Mouse (Mus musculus) C2C12 (cell line): Measurements from ENCODE around the gene Abr. TPM values are rescaled to one million over a fixed set of nuclear protein-coding genes. Genes with fewer than 3 reads are reported as not detected.

Experiments
- H3K27me3 ChIP-seq: one replicate; pipeline ENCODE4 v1.6.1; 2011; ENCODE audit not compliant: control insufficient read depth, insufficient read depth, insufficient read length
- H3K36me3 ChIP-seq: one replicate; pipeline ENCODE4 v1.6.1; 2011; ENCODE audit not compliant: control insufficient read depth, insufficient read depth
- H3K4me3 ChIP-seq: one replicate; pipeline ENCODE4 v1.5.1; 2011; ENCODE audit warnings: mild to moderate bottlenecking, control low read depth; ENCODE audit not compliant: poor library complexity, insufficient read depth, severe bottlenecking
- H3K79me2 ChIP-seq: one replicate; pipeline ENCODE4 v1.6.1; 2011; ENCODE audit not compliant: control insufficient read depth, insufficient read depth
- H3K79me3 ChIP-seq: one replicate; pipeline ENCODE4 v1.6.1; 2011; ENCODE audit warnings: low read depth, control low read depth
- H3ac ChIP-seq: one replicate; pipeline ENCODE3; 2011; ENCODE audit warnings: low read depth; ENCODE audit not compliant: control insufficient read depth, insufficient read length
- CEBPB ChIP-seq: IDR thresholded peaks from one replicate; pipeline ENCODE4 v1.6.1; 2011; ENCODE audit warnings: low read depth, mild to moderate bottlenecking, control low read depth, moderate library complexity
- CTCF ChIP-seq: IDR thresholded peaks from one replicate; pipeline ENCODE4 v1.5.1; 2011; ENCODE audit not compliant: control insufficient read depth, insufficient read depth, insufficient read length
- FOSL1 ChIP-seq: IDR thresholded peaks from one replicate; pipeline ENCODE4 v1.8.0; 2011; ENCODE audit warnings: mild to moderate bottlenecking, low read length; ENCODE audit not compliant: poor library complexity, insufficient read depth, severe bottlenecking
- MAX ChIP-seq: IDR thresholded peaks from one replicate; pipeline ENCODE4 v1.6.1; 2011; ENCODE audit warnings: mild to moderate bottlenecking, control low read depth
- MYOD1 ChIP-seq: IDR thresholded peaks from one replicate; pipeline ENCODE4 v1.6.1; 2011; ENCODE audit warnings: low read depth; ENCODE audit not compliant: control insufficient read depth, insufficient read length
- MYOG ChIP-seq: IDR thresholded peaks from one replicate; pipeline ENCODE4 v1.6.1; 2011; ENCODE audit not compliant: control insufficient read depth, insufficient read length; ENCODE audit errors: extremely low read depth
- USF1 ChIP-seq: IDR thresholded peaks from one replicate; pipeline ENCODE4 v1.6.1; 2011; ENCODE audit warnings: low read depth, mild to moderate bottlenecking, control low read depth, moderate library complexity
- polyA plus RNA-seq: library from polyadenylated mRNA; unstranded; fragments of >200 nt; fragmentation: generic; extraction: Trizol; gene quantifications from one replicate; pipeline ENCODE4 v1.2.1, GENCODE M21; 2012; ENCODE audit warnings: missing spikeins

Abr gene
- polyA plus RNA-seq, 1 experiment = 72.8 TPM

- Histone ChIP-seq H3K4me3 (no peak overlapping the region), H3ac (no peak overlapping the region), H3K36me3 (peaks cover 56% of the 10 kb centered on the region), H3K79me3 (peaks cover 75% of the 10 kb centered on the region), H3K27me3 (no peaks in the 10 kb centered on the region), H3K79me2 (peaks cover 100% of the 10 kb centered on the region)
- no peak for TF ChIP-seq FOSL1
- no peak for TF ChIP-seq CEBPB
- no peak for TF ChIP-seq MAX
- no peak for TF ChIP-seq CTCF
- no peak for TF ChIP-seq MYOD1
- no peak for TF ChIP-seq MYOG
- TF ChIP-seq USF1 = no peak
Observed at GRCm38 (mm10) chr11:76489407-76489806, 132.7 kb downstream of the Abr start.

GRCm38 (mm10) chr11:76487024-76487423 is 135.1 kb downstream of the Abr start:
- H3ac ChIP-seq = no peak overlapping the region
- no peak for TF ChIP-seq MYOD1
- TF ChIP-seq MYOG = no peak
- TF ChIP-seq FOSL1 = no peak
- TF ChIP-seq CEBPB = no peak
- no peak for TF ChIP-seq USF1
- no peak for TF ChIP-seq MAX
- no peak for TF ChIP-seq CTCF
- H3K79me3 ChIP-seq = peaks cover 61% of the 10 kb centered on the region
- H3K36me3 ChIP-seq = peaks cover 77% of the 10 kb centered on the region
- no peak overlapping the region for H3K4me3 ChIP-seq
- H3K27me3 ChIP-seq = no peaks in the 10 kb centered on the region
- H3K79me2 ChIP-seq = peaks cover 100% of the 10 kb centered on the region

DNA sequence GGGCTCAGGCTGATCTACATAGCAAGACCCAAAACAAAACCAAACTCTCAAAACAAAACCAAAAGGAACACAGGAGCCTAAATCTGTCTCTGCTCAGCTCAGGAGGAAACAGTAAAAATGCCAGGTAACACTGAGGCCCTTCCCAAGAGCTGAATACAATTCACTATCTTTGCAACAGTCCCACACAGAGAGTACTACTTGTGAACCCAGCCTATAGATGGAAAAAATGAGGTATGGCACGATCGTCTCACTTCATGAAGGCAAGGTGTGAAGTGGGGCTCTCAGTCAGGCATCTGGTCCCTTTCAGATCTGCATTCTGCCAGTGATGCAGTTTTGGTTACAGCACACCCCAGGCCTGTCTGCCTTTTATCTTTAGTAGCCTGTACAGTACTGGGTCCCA is 138.1 kb downstream of the Abr start:
- Histone ChIP-seq H3K79me2 (peaks cover 84% of the 10 kb centered on the region), H3K36me3 (peaks cover 82% of the 10 kb centered on the region), H3K79me3 (peaks cover 43% of the 10 kb centered on the region), H3K4me3 (no peak overlapping the region), H3ac (no peak overlapping the region), H3K27me3 (no peaks in the 10 kb centered on the region)
- TF ChIP-seq FOSL1 (no peak), CTCF (no peak), USF1 (no peak), MAX (no peak), MYOD1 (no peak), MYOG (no peak)

DNA sequence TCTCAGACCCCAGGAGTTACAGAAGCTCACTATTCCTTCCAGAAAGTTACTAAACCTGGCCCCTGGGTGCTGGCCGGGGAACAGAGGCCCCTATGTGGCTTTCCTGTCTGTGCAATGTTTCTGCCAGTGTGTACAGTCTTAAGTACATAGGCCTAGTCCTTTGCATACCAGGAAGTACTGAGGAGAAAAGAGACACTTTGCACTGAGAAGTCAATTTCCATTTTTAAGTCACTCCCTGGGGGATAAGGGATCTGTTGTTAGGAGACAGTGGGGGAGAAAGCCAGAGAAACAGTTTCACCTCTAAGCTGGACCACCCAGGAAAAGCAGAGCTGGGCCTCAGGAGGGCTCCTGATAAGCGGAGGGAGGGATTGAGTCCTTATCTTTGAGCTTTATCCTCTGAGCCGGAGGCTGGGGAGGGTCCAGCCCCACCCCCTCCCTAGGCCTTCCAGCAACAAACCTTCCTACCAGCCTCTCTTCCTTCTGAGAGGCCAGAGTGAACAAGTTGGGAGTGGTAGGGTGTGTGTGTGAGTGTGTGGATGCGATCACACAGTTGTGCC is 138.9 kb downstream of the Abr start:
- H3ac ChIP-seq = no peak overlapping the region
- H3K4me3 ChIP-seq = no peak overlapping the region
- TF ChIP-seq FOSL1 (no peak), USF1 (no peak), CEBPB (no peak), MAX (no peak), MYOG (no peak), MYOD1 (no peak), CTCF (no peak)
- peaks cover 84% of the 10 kb centered on the region for H3K79me2 ChIP-seq
- H3K27me3 ChIP-seq = no peaks in the 10 kb centered on the region
- peaks cover 45% of the 10 kb centered on the region for H3K79me3 ChIP-seq
- peaks cover 90% of the 10 kb centered on the region for H3K36me3 ChIP-seq

- peaks cover 91% of the 10 kb centered on the region for H3K36me3 ChIP-seq
- no peak overlapping the region for H3ac ChIP-seq
- peaks cover 84% of the 10 kb centered on the region for H3K79me2 ChIP-seq
- no peaks in the 10 kb centered on the region for H3K27me3 ChIP-seq
- TF ChIP-seq MAX (no peak), CTCF (no peak), MYOG (no peak), USF1 (no peak), FOSL1 (no peak), CEBPB (no peak), MYOD1 (no peak)
- no peak overlapping the region for H3K4me3 ChIP-seq
- peaks cover 41% of the 10 kb centered on the region for H3K79me3 ChIP-seq
Observed at GRCm38 (mm10) chr11:76482697-76483096, 139.4 kb downstream of the Abr start.

DNA sequence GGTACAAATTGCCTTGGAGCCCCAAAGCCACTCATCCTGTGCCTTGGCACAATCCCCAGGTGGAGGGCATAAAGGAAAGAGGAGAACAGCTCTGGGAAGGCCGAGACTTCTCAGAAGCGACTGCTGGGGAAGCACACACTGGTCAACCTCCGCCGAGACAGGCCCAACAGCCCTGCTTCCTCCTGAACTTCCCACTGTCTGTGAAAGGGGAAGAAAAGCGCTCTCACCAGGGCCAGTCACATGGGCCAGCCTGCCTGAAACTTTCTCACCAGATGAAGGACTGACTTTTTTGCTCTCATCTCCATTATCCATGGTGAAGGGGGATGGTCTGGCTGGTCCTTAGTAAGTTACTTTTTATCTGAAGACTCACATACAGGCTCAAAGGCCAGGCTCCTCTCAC is 139.9 kb downstream of the Abr start:
- H3K79me3 ChIP-seq = peaks cover 37% of the 10 kb centered on the region
- TF ChIP-seq MAX = no peak
- no peak for TF ChIP-seq MYOD1
- TF ChIP-seq FOSL1 = no peak
- TF ChIP-seq CTCF = no peak
- TF ChIP-seq CEBPB = no peak
- TF ChIP-seq MYOG = no peak
- peaks cover 83% of the 10 kb centered on the region for H3K79me2 ChIP-seq
- peaks cover 89% of the 10 kb centered on the region for H3K36me3 ChIP-seq
- H3K4me3 ChIP-seq = no peak overlapping the region
- no peak overlapping the region for H3ac ChIP-seq
- H3K27me3 ChIP-seq = no peaks in the 10 kb centered on the region
